Mouse (Mus musculus) bone marrow macrophage, adult 2 months (primary cell): Measurements from ENCODE around the gene Cep152.

Experiments
- CTCF ChIP-seq: IDR thresholded peaks from 2 replicates; pipeline ENCODE4 v1.5.1; 2012; ENCODE audit warnings: low read depth, mild to moderate bottlenecking, low read length, moderate library complexity
- POLR2A ChIP-seq: IDR thresholded peaks from 2 replicates; pipeline ENCODE4 v1.6.1; 2012; ENCODE audit warnings: mild to moderate bottlenecking, low read depth, low read length, borderline replicate concordance

DNA sequence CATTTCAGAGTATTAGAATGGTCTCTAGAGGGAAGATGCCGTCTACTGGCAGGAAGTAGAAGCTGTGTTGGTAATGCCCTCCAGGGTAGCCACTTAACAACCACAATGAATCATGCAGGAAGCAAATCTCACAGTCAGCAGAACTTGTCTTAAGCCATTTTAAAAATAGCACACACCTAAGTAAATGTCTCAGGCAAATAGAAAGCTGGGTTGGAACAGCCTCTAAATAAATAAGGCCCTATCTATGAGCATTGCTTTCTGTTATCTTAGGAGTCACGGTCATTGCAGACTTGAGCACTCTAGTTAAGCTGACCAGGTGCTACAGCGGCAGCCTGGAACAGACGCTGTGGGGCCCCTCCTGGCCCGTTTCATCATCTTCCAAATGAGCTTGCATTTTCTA is 42.3 kb upstream of the Cep152 start:
- TF ChIP-seq POLR2A (no peak), CTCF (no peak)
